Mouse (Mus musculus) heart, embryonic 11.5 days (tissue): ENCODE results near the gene Hsd17b1. TPM values are rescaled to one million over a fixed set of nuclear protein-coding genes. Genes with fewer than 3 reads are reported as not detected.

Experiments
- ATAC-seq: fragments of 200-750 bp; cut with Nextera tagmentation; replicated peaks from 2 replicates; pipeline ENCODE4 v1.8.0; 2017; ENCODE audit warnings: moderate library complexity; ENCODE audit not compliant: insufficient number of reproducible peaks, low FRiP score, low TSS enrichment
- H3K27ac ChIP-seq: fragments of 300-500 bp; sonication (generic); 2 replicates; pipeline ENCODE4 v1.5.1; 2014; ENCODE audit warnings: mild to moderate bottlenecking, low read depth, low read length
- H3K27me3 ChIP-seq: fragments of 300-500 bp; sonication (generic); 2 replicates; pipeline ENCODE4 v1.6.1; 2014; ENCODE audit warnings: mild to moderate bottlenecking, low read length, mixed read lengths; ENCODE audit not compliant: control insufficient read depth, insufficient read depth
- H3K36me3 ChIP-seq: fragments of 300-500 bp; sonication (generic); 2 replicates; pipeline ENCODE4 v1.6.1; 2014; ENCODE audit warnings: mild to moderate bottlenecking, low read length, moderate library complexity, mixed read lengths; ENCODE audit not compliant: control insufficient read depth, insufficient read depth
- H3K4me1 ChIP-seq: fragments of 300-500 bp; sonication (generic); 2 replicates; pipeline ENCODE4 v1.6.1; 2014; ENCODE audit warnings: low read length; ENCODE audit not compliant: control insufficient read depth, insufficient read depth
- H3K4me2 ChIP-seq: fragments of 300-500 bp; sonication (generic); 2 replicates; pipeline ENCODE4 v1.6.1; 2014; ENCODE audit warnings: mild to moderate bottlenecking, moderate library complexity
- H3K4me3 ChIP-seq: fragments of 300-500 bp; sonication (generic); 2 replicates; pipeline ENCODE4 v1.5.1; 2014; ENCODE audit warnings: low read depth, low read length
- H3K9ac ChIP-seq: fragments of 300-500 bp; sonication (generic); 2 replicates; pipeline ENCODE4 v1.6.1; 2014; ENCODE audit warnings: mild to moderate bottlenecking, low read depth, low read length, moderate library complexity
- H3K9me3 ChIP-seq: fragments of 300-500 bp; sonication (generic); replicated peaks from 2 replicates; pipeline ENCODE4 v1.6.1; 2016; ENCODE audit warnings: low read length; ENCODE audit not compliant: control insufficient read depth
- WGBS: fragments of 180-500 bp; shearing (Covaris S2); extraction: QIAGEN DNeasy Blood & Tissue Kit; methylation state at CpG from one replicate; pipeline ENCODE4 v1.1.7; 2014; ENCODE audit not compliant: insufficient replicate concordance; 5-methylcytosine and 5-hydroxymethylcytosine counted together
- polyA plus RNA-seq: library from polyadenylated mRNA; unstranded; fragments of >200 nt; fragmentation: Nextera tagmentation; extraction: Ambion mirVana; gene quantifications from 2 replicates; pipeline ENCODE4 v1.2.1, GENCODE M21; 2014

The Hsd17b1 gene
- polyA plus RNA-seq, 1 experiment from 2014 or later = 0.11 TPM

DNA sequence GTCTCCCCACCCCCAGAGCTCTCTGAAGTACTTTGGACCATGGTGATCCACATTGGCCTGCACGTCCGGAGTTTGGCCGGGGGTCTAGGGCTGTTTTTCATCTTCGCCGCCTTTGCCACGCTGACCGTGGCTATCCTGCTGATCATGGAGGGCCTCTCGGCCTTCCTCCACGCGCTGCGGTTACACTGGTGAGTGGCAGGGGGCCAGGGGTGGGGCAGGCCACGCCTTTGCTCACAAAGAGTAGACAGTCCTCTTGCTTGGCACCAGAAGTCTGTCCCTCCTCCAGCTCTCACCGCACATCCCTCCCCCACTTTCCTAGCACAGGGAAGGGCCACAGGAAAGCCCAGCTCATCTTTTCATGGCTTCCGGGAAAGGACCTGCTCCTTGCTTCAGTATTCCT, 22.8 kb upstream of the Hsd17b1 start:
- Histone ChIP-seq H3K9me3 (no peaks in the 10 kb centered on the region), H3K4me2 (no peak overlapping the region), H3K9ac (no peak overlapping the region), H3K27ac (no peak overlapping the region), H3K27me3 (no peaks in the 10 kb centered on the region), H3K4me1 (peaks cover 47% of the 10 kb centered on the region), H3K36me3 (peaks cover 21% of the 10 kb centered on the region), H3K4me3 (no peak overlapping the region)
- ATAC-seq = no peak
- 74% methylated on average over 14 of the region's 14 CpGs for WGBS

DNA sequence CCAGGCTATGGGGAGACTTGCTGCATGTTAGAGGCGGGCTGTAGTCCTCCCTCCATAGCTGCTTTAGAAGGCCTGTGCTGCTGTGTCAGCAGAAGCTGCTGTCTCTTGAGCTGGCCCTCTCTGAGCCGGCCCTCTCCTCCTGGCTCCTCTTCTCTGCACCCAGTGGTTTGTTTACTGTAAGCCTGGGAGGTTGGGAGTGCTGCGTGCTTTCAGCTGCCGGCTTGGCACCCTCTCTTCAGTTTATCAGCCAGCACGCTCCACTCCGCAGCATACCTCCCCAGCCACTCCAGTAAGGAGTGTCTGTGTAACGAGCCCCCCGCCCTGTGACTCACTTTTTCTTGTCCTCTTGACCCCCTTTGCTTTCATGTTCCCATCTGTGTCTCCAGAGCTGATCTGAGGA, 21.3 kb upstream of the Hsd17b1 start:
- peak overlapping the region; percentile 84 for H3K27ac ChIP-seq
- H3K27me3 ChIP-seq = no peaks in the 10 kb centered on the region
- no peak; the same call in 1 of the 2 replicates for ATAC-seq
- H3K36me3 ChIP-seq = peaks cover 17% of the 10 kb centered on the region
- no peak overlapping the region for H3K4me3 ChIP-seq
- H3K4me1 ChIP-seq = peaks cover 60% of the 10 kb centered on the region
- 23% methylated on average over 8 of the region's 8 CpGs for WGBS
- peak overlapping the region; percentile 31 for H3K4me2 ChIP-seq
- no peaks in the 10 kb centered on the region for H3K9me3 ChIP-seq
- H3K9ac ChIP-seq = peak overlapping the region; percentile 40

DNA sequence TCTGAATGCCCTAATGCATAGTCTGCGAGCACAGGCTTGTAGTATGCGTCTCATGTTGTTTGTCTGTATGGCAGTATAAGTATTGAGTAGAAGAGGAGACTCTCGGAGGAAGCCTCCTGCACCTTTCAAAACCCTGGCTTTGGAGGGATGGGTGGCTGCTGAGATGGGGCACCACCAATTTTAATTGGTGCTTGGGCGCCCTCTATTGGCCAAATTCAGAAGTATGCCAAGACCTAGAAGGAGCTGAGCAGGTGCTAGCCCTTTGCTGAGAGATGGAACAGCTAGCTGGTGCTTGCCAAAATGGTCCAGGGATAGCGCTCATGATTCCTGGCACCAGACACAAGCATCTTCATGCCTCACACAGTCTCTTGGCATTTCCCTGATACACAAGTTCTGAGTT, 20.4 kb upstream of the Hsd17b1 start:
- H3K27me3 ChIP-seq = no peaks in the 10 kb centered on the region
- H3K27ac ChIP-seq = peak overlapping the region; percentile 84; the same call in 1 of the 2 replicates
- 31% methylated on average over 5 of the region's 5 CpGs for WGBS
- no peak for ATAC-seq
- peaks cover 17% of the 10 kb centered on the region for H3K36me3 ChIP-seq
- H3K9ac ChIP-seq = no peak overlapping the region
- peaks cover 70% of the 10 kb centered on the region for H3K4me1 ChIP-seq
- H3K4me3 ChIP-seq = no peak overlapping the region
- no peak overlapping the region for H3K4me2 ChIP-seq
- no peaks in the 10 kb centered on the region for H3K9me3 ChIP-seq

DNA sequence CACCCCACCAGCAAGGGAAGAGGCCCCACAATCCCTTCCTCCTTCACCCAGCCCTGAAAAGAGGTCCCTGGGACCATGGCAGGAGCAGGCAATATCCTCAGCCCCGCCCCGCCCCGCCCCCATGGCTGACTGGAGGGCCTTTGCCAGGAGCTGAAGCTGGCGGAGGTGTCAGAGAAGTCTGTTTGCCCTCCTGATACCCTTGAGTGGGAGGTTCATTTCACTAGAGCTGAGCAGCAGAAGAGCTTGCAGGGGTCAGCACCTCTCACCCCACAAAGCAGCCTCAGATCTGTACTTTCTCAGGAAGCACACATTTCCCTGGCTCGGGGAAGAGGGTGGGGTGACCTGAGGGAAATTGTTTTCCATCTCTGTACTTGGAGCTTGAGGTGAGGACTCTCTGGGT, 19.5 kb upstream of the Hsd17b1 start:
- H3K4me3 ChIP-seq = no peak overlapping the region
- peaks cover 10% of the 10 kb centered on the region for H3K36me3 ChIP-seq
- ATAC-seq = no peak
- 48% methylated on average over 5 of the region's 5 CpGs for WGBS
- H3K27me3 ChIP-seq = no peaks in the 10 kb centered on the region
- H3K9me3 ChIP-seq = no peaks in the 10 kb centered on the region
- no peak overlapping the region for H3K4me2 ChIP-seq
- peak overlapping the region; percentile 17; the same call in 1 of the 2 replicates for H3K9ac ChIP-seq
- H3K4me1 ChIP-seq = peaks cover 78% of the 10 kb centered on the region
- peak overlapping the region; percentile 99 for H3K27ac ChIP-seq

DNA sequence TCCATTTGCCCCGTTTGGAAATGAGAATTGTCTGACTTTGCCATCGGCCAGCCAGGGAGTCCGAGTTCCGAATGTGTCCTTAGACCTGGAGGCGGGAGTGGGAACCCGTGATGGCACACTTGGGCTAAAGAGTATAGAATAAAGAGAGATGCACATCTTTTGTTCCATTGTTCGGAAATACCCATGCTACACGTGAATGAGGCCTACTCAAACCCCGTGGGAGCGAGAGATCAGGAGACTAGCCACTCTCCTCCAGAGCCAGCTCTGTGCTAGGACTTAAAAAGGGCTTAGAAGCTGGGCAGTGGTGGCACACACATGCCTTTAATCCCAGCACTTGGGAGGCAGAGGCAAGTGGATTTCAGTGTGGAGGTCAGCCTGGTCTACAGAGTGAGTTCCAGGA, 18.7 kb upstream of the Hsd17b1 start:
- H3K4me3 ChIP-seq = no peak overlapping the region
- H3K27ac ChIP-seq = peak overlapping the region; percentile 99
- H3K9me3 ChIP-seq = no peaks in the 10 kb centered on the region
- no peak overlapping the region; the same call in 1 of the 2 replicates for H3K9ac ChIP-seq
- WGBS = 86% methylated on average over 10 of the region's 10 CpGs
- no peak for ATAC-seq
- H3K27me3 ChIP-seq = no peaks in the 10 kb centered on the region
- peaks cover 86% of the 10 kb centered on the region for H3K4me1 ChIP-seq
- H3K4me2 ChIP-seq = no peak overlapping the region
- peaks cover 6% of the 10 kb centered on the region; the same call in 1 of the 2 replicates for H3K36me3 ChIP-seq

DNA sequence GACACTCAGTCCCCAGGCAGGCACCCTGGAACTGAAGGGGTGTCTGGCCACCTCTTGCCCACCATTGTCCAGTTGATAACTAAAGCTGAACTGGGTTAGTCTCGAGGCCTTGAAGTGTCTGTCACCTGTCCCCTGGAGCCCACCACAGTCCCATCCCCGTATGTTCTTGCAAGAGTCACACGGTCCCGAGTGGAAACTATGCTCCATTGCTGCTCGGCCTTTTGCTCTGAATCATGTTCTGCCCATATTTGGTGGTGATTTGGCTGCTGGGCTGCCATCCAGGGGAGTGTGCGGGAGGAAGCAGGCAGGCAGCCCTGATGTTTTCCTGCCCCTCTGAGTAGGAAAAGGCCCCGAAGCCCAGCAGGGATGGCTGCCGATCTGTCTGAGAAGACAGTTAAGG, 18.1 kb upstream of the Hsd17b1 start:
- Histone ChIP-seq H3K27ac (peak overlapping the region; percentile 99), H3K9me3 (no peaks in the 10 kb centered on the region), H3K27me3 (no peaks in the 10 kb centered on the region), H3K9ac (peak overlapping the region; percentile 50), H3K36me3 (peaks cover 4% of the 10 kb centered on the region; the same call in 1 of the 2 replicates), H3K4me3 (no peak overlapping the region), H3K4me1 (peaks cover 88% of the 10 kb centered on the region), H3K4me2 (0 out of 2 replicates have a peak overlapping the region, but pooled peaks have one; percentile 2)
- 27% methylated on average over 8 of the region's 8 CpGs for WGBS
- no peak for ATAC-seq

DNA sequence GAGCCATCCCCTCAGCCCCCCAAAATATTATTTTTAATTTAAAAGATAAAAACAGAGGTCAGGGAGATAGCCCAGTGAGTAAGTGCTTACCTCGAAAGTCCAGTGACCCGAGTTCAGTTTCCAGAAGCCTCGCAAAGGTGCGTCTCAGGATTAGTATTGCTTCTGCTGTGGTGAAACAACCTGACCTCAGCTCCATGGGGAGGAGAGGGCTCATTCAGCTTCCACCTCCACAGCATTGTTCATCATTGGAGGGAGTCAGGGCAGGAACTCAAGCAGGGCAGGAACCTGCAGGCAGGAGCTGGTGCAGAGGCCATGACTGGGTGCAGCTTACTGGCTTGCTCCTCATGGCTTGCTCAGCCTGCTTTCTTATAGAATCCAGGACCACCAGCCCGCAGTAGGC, 17.2 kb upstream of the Hsd17b1 start:
- peaks cover 88% of the 10 kb centered on the region for H3K4me1 ChIP-seq
- no peaks in the 10 kb centered on the region for H3K27me3 ChIP-seq
- H3K4me3 ChIP-seq = no peak overlapping the region
- no peak overlapping the region for H3K9ac ChIP-seq
- ATAC-seq = no peak
- no peaks in the 10 kb centered on the region for H3K9me3 ChIP-seq
- H3K27ac ChIP-seq = peak overlapping the region; percentile 99
- no peak overlapping the region for H3K4me2 ChIP-seq
- H3K36me3 ChIP-seq = 0 out of 2 replicates have a peak, but pooled peaks cover 3% of the 10 kb centered on the region
- 76% methylated on average over 5 of the region's 5 CpGs for WGBS

DNA sequence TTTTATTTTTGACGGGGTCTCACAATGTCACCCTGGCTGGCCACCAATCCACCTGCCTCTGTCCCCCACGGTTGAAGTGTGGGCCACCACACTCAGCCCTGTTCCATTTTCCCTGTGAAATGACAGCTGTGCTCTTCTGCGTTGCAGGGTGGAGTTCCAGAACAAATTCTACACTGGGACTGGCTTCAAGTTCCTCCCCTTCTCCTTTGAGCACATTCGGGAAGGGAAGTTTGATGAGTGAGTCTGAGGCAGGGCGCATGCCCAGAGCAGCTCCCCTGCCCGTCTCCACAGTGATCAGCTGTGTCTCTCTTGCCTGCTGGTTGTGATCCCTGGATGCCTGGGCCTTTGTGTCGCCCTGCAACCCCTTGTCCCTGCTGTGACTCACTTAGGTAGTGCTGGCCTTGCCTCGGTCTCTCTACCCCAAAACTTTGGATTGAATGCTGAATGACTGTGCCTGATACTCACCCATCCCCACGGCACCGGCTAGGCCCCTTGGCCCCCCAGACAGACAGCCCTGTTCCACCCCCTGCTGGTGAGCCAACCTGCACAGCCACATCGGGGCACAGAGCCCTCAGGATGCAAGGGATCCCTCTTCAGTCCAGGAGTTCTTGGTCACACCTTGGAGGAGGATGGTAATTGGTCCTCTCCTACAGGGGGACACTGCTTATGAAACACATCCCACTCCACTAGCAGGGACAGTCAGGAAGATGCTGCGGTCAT, 15.9 kb upstream of the Hsd17b1 start:
- H3K4me3 ChIP-seq = no peak overlapping the region
- H3K4me2 ChIP-seq = no peak overlapping the region
- H3K27ac ChIP-seq = peak overlapping the region; percentile 99
- no peaks in the 10 kb centered on the region for H3K27me3 ChIP-seq
- ATAC-seq = no peak
- 0 out of 2 replicates have a peak, but pooled peaks cover 3% of the 10 kb centered on the region for H3K36me3 ChIP-seq
- WGBS = 70% methylated on average over 12 of the region's 12 CpGs
- H3K4me1 ChIP-seq = peaks cover 82% of the 10 kb centered on the region
- no peak overlapping the region; the same call in none of the 2 replicates for H3K9ac ChIP-seq
- no peaks in the 10 kb centered on the region for H3K9me3 ChIP-seq
